Mouse (Mus musculus) lung, embryonic 14.5 days (tissue): ENCODE measurements around the gene Rtp1. TPM values are rescaled to one million over a fixed set of nuclear protein-coding genes. Genes with fewer than 3 reads are reported as not detected.

ENCODE experiments used
- ATAC-seq: fragments of 200-750 bp; cut with Nextera tagmentation; 2 replicates; pipeline ENCODE4 v1.8.0; 2017; ENCODE audit warnings: mild to moderate bottlenecking, moderate TSS enrichment, moderate library complexity; ENCODE audit not compliant: insufficient read depth
- DNase-seq: peaks from one replicate; pipeline ENCODE4 v3.0.0-alpha.2; 2015
- H3K27ac ChIP-seq: fragments of 300-500 bp; sonication (generic); 2 replicates; pipeline ENCODE4 v1.5.1; 2014; ENCODE audit warnings: low read depth, mild to moderate bottlenecking, moderate library complexity
- H3K27me3 ChIP-seq: fragments of 300-500 bp; sonication (generic); 2 replicates; pipeline ENCODE4 v1.6.1; 2014; ENCODE audit warnings: low read length, control low read depth; ENCODE audit not compliant: insufficient read depth
- H3K36me3 ChIP-seq: fragments of 300-500 bp; sonication (generic); 2 replicates; pipeline ENCODE4 v1.6.1; 2014; ENCODE audit warnings: control low read depth; ENCODE audit not compliant: insufficient read depth
- H3K4me1 ChIP-seq: fragments of 300-500 bp; sonication (generic); 2 replicates; pipeline ENCODE4 v1.6.1; 2014; ENCODE audit warnings: antibody characterized with exemption, control low read depth; ENCODE audit not compliant: insufficient read depth
- H3K4me2 ChIP-seq: fragments of 300-500 bp; sonication (generic); 2 replicates; pipeline ENCODE4 v1.6.1; 2014; ENCODE audit warnings: mild to moderate bottlenecking
- H3K4me3 ChIP-seq: fragments of 300-500 bp; sonication (generic); 2 replicates; pipeline ENCODE4 v1.5.1; 2014; ENCODE audit warnings: low read depth, low read length
- H3K9ac ChIP-seq: fragments of 300-500 bp; sonication (generic); 2 replicates; pipeline ENCODE4 v1.6.1; 2014
- H3K9me3 ChIP-seq: fragments of 300-500 bp; sonication (generic); 2 replicates; pipeline ENCODE4 v1.6.1; 2016; ENCODE audit warnings: low read depth, low read length, control low read depth
- CTCF ChIP-seq: IDR thresholded peaks from 2 replicates; pipeline ENCODE4 v1.5.1; 2016; ENCODE audit warnings: antibody characterized with exemption, low read depth
- WGBS: fragments of 180-500 bp; shearing (Covaris S2); extraction: QIAGEN DNeasy Blood & Tissue Kit; methylation state at CpG from one replicate; pipeline ENCODE4 v1.1.7; 2014; 5-methylcytosine and 5-hydroxymethylcytosine counted together
- polyA plus RNA-seq: library from polyadenylated mRNA; unstranded; fragments of >200 nt; fragmentation: Nextera tagmentation; extraction: Ambion mirVana; gene quantifications from 2 replicates; pipeline ENCODE4 v1.2.1, GENCODE M21; 2014

Gene Rtp1
- polyA plus RNA-seq, 1 experiment from 2014 or later: not detected

GRCm38 (mm10) chr16:23476598-23476997 lies 47.7 kb downstream of the Rtp1 start:
- Histone ChIP-seq H3K9ac (no peak overlapping the region), H3K4me2 (no peak overlapping the region), H3K4me1 (no peaks in the 10 kb centered on the region), H3K9me3 (no peaks in the 10 kb centered on the region), H3K36me3 (no peaks in the 10 kb centered on the region), H3K4me3 (no peak overlapping the region), H3K27ac (no peak overlapping the region), H3K27me3 (no peaks in the 10 kb centered on the region)
- DNase-seq (no peak), ATAC-seq (no peak)
- no peak for TF ChIP-seq CTCF

GRCm38 (mm10) chr16:23479872-23480603 lies 51.1 kb downstream of the Rtp1 start:
- Histone ChIP-seq H3K4me2 (no peak overlapping the region), H3K9me3 (no peaks in the 10 kb centered on the region), H3K4me1 (no peaks in the 10 kb centered on the region), H3K27me3 (no peaks in the 10 kb centered on the region), H3K4me3 (no peak overlapping the region), H3K9ac (no peak overlapping the region), H3K27ac (no peak overlapping the region), H3K36me3 (no peaks in the 10 kb centered on the region)
- 72% methylated on average over 7 of the region's 7 CpGs for whole genome bisulfite sequencing
- ATAC-seq (no peak), DNase-seq (no peak)
- TF ChIP-seq CTCF: no peak

DNA sequence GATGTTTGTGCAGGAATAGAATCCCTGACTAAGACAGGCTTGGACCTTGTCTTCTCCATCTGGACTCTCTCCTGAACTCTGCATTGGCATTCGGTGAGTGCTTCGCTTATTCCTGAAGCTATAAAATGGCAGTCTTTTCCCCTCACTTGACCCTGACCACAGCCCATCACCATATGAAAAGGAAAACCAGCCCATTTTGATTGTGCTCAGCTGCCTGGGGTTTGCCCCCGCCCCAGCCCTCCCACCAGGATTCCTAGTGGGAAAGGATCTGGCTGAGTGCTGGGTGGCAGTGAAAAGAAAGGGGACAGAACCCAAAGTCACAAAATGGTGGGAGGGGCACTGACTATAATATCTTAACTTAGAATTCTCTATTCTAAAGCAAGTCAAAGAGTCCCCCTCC lies 53.3 kb downstream of the Rtp1 start:
- Histone ChIP-seq H3K9ac (no peak overlapping the region), H3K27me3 (no peaks in the 10 kb centered on the region), H3K27ac (no peak overlapping the region), H3K4me1 (no peaks in the 10 kb centered on the region), H3K4me3 (no peak overlapping the region), H3K9me3 (no peaks in the 10 kb centered on the region), H3K4me2 (no peak overlapping the region), H3K36me3 (no peaks in the 10 kb centered on the region)
- ATAC-seq (no peak), DNase-seq (no peak)
- WGBS: 89% methylated on average over 3 of the region's 3 CpGs
- no peak for TF ChIP-seq CTCF

DNA sequence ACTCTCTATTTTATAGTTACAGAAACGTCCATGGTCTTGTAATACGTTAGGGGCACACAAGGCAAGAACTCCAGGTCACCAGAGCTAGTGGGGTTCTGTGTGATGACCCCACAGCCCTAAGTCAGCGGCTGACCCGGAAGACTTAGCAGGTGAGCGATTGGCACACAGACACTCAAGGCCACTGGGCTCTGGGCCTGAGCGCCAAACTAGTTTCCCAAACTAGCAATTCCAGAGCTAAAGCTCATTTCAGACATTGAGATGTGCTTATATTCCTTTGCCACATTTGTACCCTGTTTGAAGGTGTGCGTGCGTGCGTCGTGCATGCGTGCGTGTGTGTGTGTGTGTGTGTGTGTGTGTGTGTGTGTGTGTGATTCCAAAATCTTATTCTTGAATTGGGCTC lies 53.9 kb downstream of the Rtp1 start:
- ATAC-seq (no peak), DNase-seq (no peak)
- Histone ChIP-seq H3K4me2 (no peak overlapping the region), H3K27me3 (no peaks in the 10 kb centered on the region), H3K27ac (no peak overlapping the region), H3K36me3 (no peaks in the 10 kb centered on the region), H3K9ac (no peak overlapping the region), H3K9me3 (no peaks in the 10 kb centered on the region), H3K4me3 (no peak overlapping the region), H3K4me1 (no peaks in the 10 kb centered on the region)
- 90% methylated on average over 12 of the region's 12 CpGs for WGBS
- TF ChIP-seq CTCF: no peak

GRCm38 (mm10) chr16:23483292-23483691 lies 54.4 kb downstream of the Rtp1 start:
- ATAC-seq: no peak
- DNase-seq: no peak
- 53% methylated on average over 10 of the region's 10 CpGs for WGBS
- Histone ChIP-seq H3K27me3 (no peaks in the 10 kb centered on the region), H3K4me3 (no peak overlapping the region), H3K36me3 (no peaks in the 10 kb centered on the region), H3K9me3 (no peaks in the 10 kb centered on the region), H3K4me1 (no peaks in the 10 kb centered on the region), H3K27ac (no peak overlapping the region), H3K4me2 (no peak overlapping the region), H3K9ac (no peak overlapping the region)
- no peak for TF ChIP-seq CTCF

Other genes starting within 250 kb of the Rtp1 start
- 58.8 and 60.3 TPM in 2 replicates for gene St6gal1, start 204.4 kb upstream of the Rtp1 start, polyA plus RNA-seq
- gene Rtp4, start 91.2 kb downstream of the Rtp1 start, polyA plus RNA-seq: 3.9 and 4.8 TPM in 2 replicates
- gene Masp1, start 91.7 kb downstream of the Rtp1 start, polyA plus RNA-seq: 2.4 and 2.5 TPM in 2 replicates